Mouse (Mus musculus) embryonic facial prominence, embryonic 12.5 days (tissue): ENCODE measurements around the gene Atp5h. TPM values are rescaled to one million over a fixed set of nuclear protein-coding genes. Genes with fewer than 3 reads are reported as not detected.
"Not testable (repeated sequence)": the region's sequence is repeated elsewhere in the genome, so short reads cannot be mapped to it uniquely, and the experiment has no call there.

Source experiments
- ATAC-seq: fragments of 200-750 bp; cut with Nextera tagmentation; 2 replicates; pipeline ENCODE4 v1.8.0; 2017; ENCODE audit not compliant: insufficient number of reproducible peaks, insufficient read depth, low FRiP score, low TSS enrichment
- H3K27ac ChIP-seq: fragments of 300-500 bp; sonication (generic); 2 replicates; pipeline ENCODE4 v1.5.1; 2016; ENCODE audit warnings: mild to moderate bottlenecking
- H3K27me3 ChIP-seq: fragments of 300-500 bp; sonication (generic); 2 replicates; pipeline ENCODE4 v1.6.1; 2016; ENCODE audit warnings: mild to moderate bottlenecking, moderate library complexity
- H3K36me3 ChIP-seq: fragments of 300-500 bp; sonication (generic); 2 replicates; pipeline ENCODE4 v1.6.1; 2016; ENCODE audit warnings: mild to moderate bottlenecking
- H3K4me1 ChIP-seq: fragments of 300-500 bp; sonication (generic); 2 replicates; pipeline ENCODE4 v1.6.1; 2016
- H3K4me2 ChIP-seq: fragments of 300-500 bp; sonication (generic); replicated peaks from 2 replicates; pipeline ENCODE4 v1.6.1; 2016; ENCODE audit warnings: mild to moderate bottlenecking, moderate library complexity
- H3K4me3 ChIP-seq: fragments of 300-500 bp; sonication (generic); 2 replicates; pipeline ENCODE4 v1.5.1; 2016; ENCODE audit warnings: mild to moderate bottlenecking
- H3K9ac ChIP-seq: fragments of 300-500 bp; sonication (generic); 2 replicates; pipeline ENCODE4 v1.6.1; 2016; ENCODE audit warnings: mild to moderate bottlenecking, moderate library complexity
- H3K9me3 ChIP-seq: fragments of 300-500 bp; sonication (generic); 2 replicates; pipeline ENCODE4 v1.6.1; 2016; ENCODE audit warnings: mild to moderate bottlenecking, moderate library complexity
- WGBS: fragments of 180-500 bp; shearing (Covaris S2); methylation state at CpG from one replicate; pipeline ENCODE4 v1.1.7; 2016; 5-methylcytosine and 5-hydroxymethylcytosine counted together
- polyA plus RNA-seq: library from polyadenylated mRNA; unstranded; fragments of >200 nt; fragmentation: Nextera tagmentation; extraction: Ambion mirVana; gene quantifications from 2 replicates; pipeline ENCODE4 v1.2.1, GENCODE M21; 2016

Gene Atp5h
- polyA plus RNA-seq, 1 experiment from 2014 or later, result 867 TPM

- no peak overlapping the region for H3K27ac ChIP-seq
- no peaks in the 10 kb centered on the region for H3K9me3 ChIP-seq
- H3K4me3 ChIP-seq, result no peak overlapping the region
- no peak for ATAC-seq
- H3K27me3 ChIP-seq, result no peaks in the 10 kb centered on the region
- H3K4me1 ChIP-seq, result no peaks in the 10 kb centered on the region
- no peak overlapping the region for H3K9ac ChIP-seq
- 90% methylated on average over 7 of the region's 7 CpGs for WGBS
- peaks cover 50% of the 10 kb centered on the region for H3K36me3 ChIP-seq
- H3K4me2 ChIP-seq, result no peak overlapping the region
These were observed 28.4 kb downstream of the Atp5h start for GRCm38 (mm10) chr11:115391358-115391757.

DNA sequence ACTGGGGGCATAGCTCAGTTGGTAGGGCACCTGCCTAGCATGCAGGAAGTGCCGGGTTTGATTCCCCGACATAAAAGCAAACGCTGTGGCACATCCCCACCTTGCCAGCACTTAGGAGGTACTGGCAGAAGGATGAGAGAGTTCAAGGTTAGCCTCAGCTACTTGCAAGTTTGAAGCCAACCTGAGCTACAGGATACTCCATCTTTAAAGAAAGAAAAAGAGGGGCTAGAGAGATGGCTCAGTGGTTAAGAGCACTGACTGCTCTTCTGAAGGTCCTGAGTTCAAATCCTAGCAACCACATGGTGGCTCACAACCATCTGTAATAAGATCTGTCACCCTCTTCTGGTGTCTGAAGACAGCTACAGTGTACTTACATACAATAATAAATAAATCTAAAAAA is 32.9 kb downstream of the Atp5h start:
- WGBS, result 91% methylated on average over 3 of the region's 3 CpGs

GRCm38 (mm10) chr11:115384587-115384986 is 35.2 kb downstream of the Atp5h start:
- no peaks in the 10 kb centered on the region for H3K9me3 ChIP-seq
- H3K9ac ChIP-seq, result no peak overlapping the region; the same call in 1 of the 2 replicates
- ATAC-seq, result no peak
- H3K4me2 ChIP-seq, result 0 out of 2 replicates have a peak overlapping the region, but pooled peaks have one; percentile 76
- H3K4me3 ChIP-seq, result no peak overlapping the region
- no peaks in the 10 kb centered on the region for H3K27me3 ChIP-seq
- H3K27ac ChIP-seq, result no peak overlapping the region
- 57% methylated on average over 5 of the region's 5 CpGs for WGBS
- H3K36me3 ChIP-seq, result no peaks in the 10 kb centered on the region
- H3K4me1 ChIP-seq, result peaks cover 38% of the 10 kb centered on the region

More for the DNA sequence above, 32.9 kb downstream of the Atp5h start:
- Histone ChIP-seq H3K4me1 (peaks cover 38% of the 10 kb centered on the region), H3K36me3 (peaks cover 14% of the 10 kb centered on the region)
- not testable (repeated sequence) for H3K9ac ChIP-seq, ATAC-seq, H3K27ac ChIP-seq, H3K9me3 ChIP-seq, H3K4me3 ChIP-seq, H3K27me3 ChIP-seq, H3K4me2 ChIP-seq

DNA sequence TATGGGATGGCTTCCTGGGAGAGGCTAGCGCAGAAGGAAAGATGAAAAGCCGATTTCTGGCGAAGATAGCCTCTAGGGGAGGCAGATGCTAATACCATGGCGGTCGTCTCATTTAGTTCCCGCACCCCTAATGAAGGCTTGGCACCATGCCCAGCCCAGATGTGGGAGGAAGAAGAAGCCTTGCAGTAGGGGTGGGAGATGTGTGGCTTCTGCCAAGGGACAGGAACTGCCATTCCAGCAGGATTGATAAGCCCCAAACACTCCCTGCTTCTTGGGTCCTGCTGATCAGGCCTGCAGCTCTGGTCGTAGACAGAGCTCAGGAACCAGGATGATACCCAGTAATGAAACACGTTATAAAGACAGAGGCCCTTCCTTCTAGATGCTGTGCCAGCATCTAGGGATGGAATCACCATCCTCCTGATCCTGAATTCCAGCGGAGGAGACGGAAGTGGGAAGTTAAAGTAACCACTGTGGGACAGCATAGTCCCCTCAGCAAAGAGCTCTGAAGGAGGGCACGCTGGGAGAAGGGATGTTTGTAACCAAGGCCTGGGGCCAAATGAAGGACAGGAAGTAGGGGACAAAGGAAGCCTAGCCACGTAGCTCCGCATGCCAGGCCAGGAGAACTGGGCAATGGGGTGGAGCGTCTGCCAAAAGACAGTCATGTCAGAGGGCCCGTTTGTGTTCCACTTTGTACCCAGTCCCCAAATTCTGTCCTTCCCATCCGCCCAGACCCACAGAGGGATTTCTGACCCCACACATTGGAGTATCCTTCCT is 35.9 kb downstream of the Atp5h start:
- Histone ChIP-seq H3K27me3 (no peaks in the 10 kb centered on the region), H3K9ac (peak overlapping the region; percentile 91; the same call in 1 of the 2 replicates), H3K4me1 (peaks cover 38% of the 10 kb centered on the region), H3K36me3 (no peaks in the 10 kb centered on the region), H3K9me3 (no peaks in the 10 kb centered on the region), H3K4me2 (peak overlapping the region; percentile 76), H3K27ac (peak overlapping the region; percentile 24; the same call in 1 of the 2 replicates), H3K4me3 (no peak overlapping the region)
- ATAC-seq, result no peak
- 36% methylated on average over 16 of the region's 16 CpGs for WGBS

- Histone ChIP-seq H3K27ac (peak overlapping the region; percentile 24; the same call in 1 of the 2 replicates), H3K4me3 (peak overlapping the region; percentile 78), H3K9ac (peak overlapping the region; percentile 91), H3K4me2 (peak overlapping the region; percentile 76), H3K9me3 (no peaks in the 10 kb centered on the region), H3K27me3 (no peaks in the 10 kb centered on the region), H3K4me1 (peaks cover 38% of the 10 kb centered on the region), H3K36me3 (no peaks in the 10 kb centered on the region)
- WGBS, result 14% methylated on average over 5 of the region's 5 CpGs
- no peak for ATAC-seq
These were observed 36.9 kb downstream of the Atp5h start for GRCm38 (mm10) chr11:115382891-115383290.

GRCm38 (mm10) chr11:115381743-115382539 is 37.8 kb downstream of the Atp5h start, which contains the start of gene Cdr2l:
Gene Cdr2l (plus strand): TSS chr11:115381916.
- peak within 1 kb of the TSS; percentile 91 for H3K9ac ChIP-seq
- H3K4me1 ChIP-seq, result peaks cover 38% of the 10 kb centered on the region
- no peaks in the 10 kb centered on the region for H3K27me3 ChIP-seq

DNA sequence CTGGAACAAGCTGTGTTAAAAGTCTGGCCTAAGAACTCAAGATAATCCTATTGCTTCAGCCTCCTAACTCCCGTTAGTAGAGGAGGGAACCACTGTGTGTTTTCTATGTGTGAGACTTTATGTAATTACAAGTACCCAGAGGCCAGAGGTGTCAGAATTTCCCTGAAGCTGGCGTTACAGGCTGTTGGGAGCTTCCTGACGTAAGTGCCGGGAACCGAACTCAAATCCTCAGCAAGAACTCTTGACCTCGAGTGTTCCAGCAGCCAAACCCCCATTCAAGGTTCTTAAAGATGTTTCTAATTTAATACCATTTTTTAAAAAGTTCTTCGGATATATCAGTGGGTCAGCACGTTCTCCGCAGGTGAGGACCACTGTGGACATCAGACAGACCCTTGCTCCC is 38.5 kb downstream of the Atp5h start:
- H3K9ac ChIP-seq, result no peak overlapping the region
- H3K36me3 ChIP-seq, result no peaks in the 10 kb centered on the region
- H3K4me3 ChIP-seq, result peak overlapping the region; percentile 78
- H3K27ac ChIP-seq, result no peak overlapping the region; the same call in 1 of the 2 replicates
- ATAC-seq, result no peak
- WGBS, result 8% methylated on average over 9 of the region's 9 CpGs
- no peaks in the 10 kb centered on the region for H3K27me3 ChIP-seq
- H3K4me2 ChIP-seq, result peak overlapping the region; percentile 76
- no peaks in the 10 kb centered on the region for H3K9me3 ChIP-seq
- peaks cover 38% of the 10 kb centered on the region for H3K4me1 ChIP-seq

More at GRCm38 (mm10) chr11:115381743-115382539, 37.8 kb downstream of the Atp5h start, which contains the start of gene Cdr2l:
- peak within 1 kb of the TSS; percentile 78 for H3K4me3 ChIP-seq
- peak within 1 kb of the TSS; percentile 76 for H3K4me2 ChIP-seq
- no peaks in the 10 kb centered on the region for H3K9me3 ChIP-seq
- H3K36me3 ChIP-seq, result no peaks in the 10 kb centered on the region
- ATAC-seq, result peak; percentile 78
- peak within 1 kb of the TSS; percentile 88 for H3K27ac ChIP-seq
- WGBS, result under 1% methylated on average over 70 of the region's 76 CpGs

GRCm38 (mm10) chr11:115377854-115378253 is 41.9 kb downstream of the Atp5h start:
- H3K4me1 ChIP-seq, result peaks cover 5% of the 10 kb centered on the region
- no peaks in the 10 kb centered on the region for H3K9me3 ChIP-seq
- H3K36me3 ChIP-seq, result no peaks in the 10 kb centered on the region
- no peak overlapping the region for H3K4me2 ChIP-seq
- H3K27ac ChIP-seq, result no peak overlapping the region
- no peak for ATAC-seq
- peaks cover 34% of the 10 kb centered on the region for H3K27me3 ChIP-seq
- H3K9ac ChIP-seq, result no peak overlapping the region
- H3K4me3 ChIP-seq, result no peak overlapping the region
- WGBS, result 83% methylated on average over 7 of the region's 7 CpGs

- ATAC-seq, result no peak
- Histone ChIP-seq H3K4me3 (no peak overlapping the region), H3K4me1 (no peaks in the 10 kb centered on the region; the same call in 1 of the 2 replicates), H3K9ac (no peak overlapping the region), H3K27me3 (peaks cover 34% of the 10 kb centered on the region), H3K27ac (no peak overlapping the region), H3K4me2 (no peak overlapping the region), H3K36me3 (no peaks in the 10 kb centered on the region), H3K9me3 (no peaks in the 10 kb centered on the region)
- WGBS, result 79% methylated on average over 4 of the region's 4 CpGs
These were observed 42.5 kb downstream of the Atp5h start for GRCm38 (mm10) chr11:115377254-115377653.

DNA sequence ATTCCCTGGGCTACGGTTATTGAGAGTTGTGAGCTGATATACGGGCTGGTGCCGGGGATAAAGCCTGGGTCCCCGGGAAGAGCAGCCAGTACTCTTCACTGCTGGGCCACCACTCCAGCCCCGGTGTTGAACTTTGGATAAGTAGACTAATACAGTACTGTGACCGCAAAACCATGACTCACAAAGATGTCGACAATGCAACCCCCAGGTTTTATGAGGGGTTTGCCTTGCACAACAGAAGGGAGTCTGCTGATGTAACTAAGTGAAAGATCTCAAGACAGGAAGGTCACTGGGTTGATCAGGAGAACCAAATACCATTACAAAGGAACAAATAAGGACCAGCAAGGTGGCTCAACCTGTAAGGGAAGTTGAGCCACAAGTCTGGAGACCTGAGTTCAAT is 43.0 kb downstream of the Atp5h start:
- Histone ChIP-seq H3K4me2 (no peak overlapping the region), H3K9me3 (no peaks in the 10 kb centered on the region), H3K9ac (no peak overlapping the region), H3K27ac (no peak overlapping the region), H3K36me3 (no peaks in the 10 kb centered on the region), H3K27me3 (peaks cover 34% of the 10 kb centered on the region), H3K4me1 (no peaks in the 10 kb centered on the region; the same call in 1 of the 2 replicates), H3K4me3 (no peak overlapping the region)
- no peak for ATAC-seq
- 70% methylated on average over 7 of the region's 7 CpGs for WGBS

- H3K4me3 ChIP-seq, result no peak overlapping the region
- H3K9ac ChIP-seq, result no peak overlapping the region
- H3K27me3 ChIP-seq, result peaks cover 43% of the 10 kb centered on the region
- no peaks in the 10 kb centered on the region for H3K36me3 ChIP-seq
- peak overlapping the region; percentile 52 for H3K4me2 ChIP-seq
- H3K27ac ChIP-seq, result no peak overlapping the region
- no peaks in the 10 kb centered on the region for H3K9me3 ChIP-seq
- ATAC-seq, result no peak
- H3K4me1 ChIP-seq, result no peaks in the 10 kb centered on the region; the same call in 1 of the 2 replicates
- 63% methylated on average over 12 of the region's 12 CpGs for WGBS
These were observed 44.9 kb downstream of the Atp5h start for GRCm38 (mm10) chr11:115374695-115375425.
